Mouse (Mus musculus): ENCODE results near the gene Atxn7l2. TPM values are rescaled to one million over a fixed set of nuclear protein-coding genes. Genes with fewer than 3 reads are reported as not detected.

Atxn7l2 gene
- polyA plus RNA-seq, 1 experiment from 2014 or later = 15.3 TPM

DNA sequence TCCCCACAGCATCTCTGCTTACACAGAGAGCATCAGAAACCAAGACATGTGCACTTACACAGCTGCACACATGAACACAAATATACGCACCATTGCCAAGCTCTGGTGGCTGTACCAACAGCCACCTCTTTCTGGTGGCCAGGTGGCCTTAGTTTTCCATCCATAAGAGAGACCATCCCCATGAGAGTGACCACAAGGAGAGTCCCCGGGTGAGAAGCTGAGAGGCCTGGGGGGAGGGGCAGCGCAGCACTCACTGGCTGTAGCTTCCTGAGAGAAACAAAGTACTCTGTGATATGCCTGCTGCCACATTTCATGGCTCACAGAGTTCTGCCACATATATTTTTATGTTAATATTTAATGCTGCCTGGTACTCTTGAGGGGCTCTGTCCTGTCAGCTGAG is 41.5 kb downstream of the Atxn7l2 start:
- no peak overlapping the region for H3K4me3 ChIP-seq (ENCODE audit: low read depth, low read length)
- H3K36me3 ChIP-seq (ENCODE audit: control insufficient read depth, insufficient read depth, low read length) = no peaks in the 10 kb centered on the region
- 0 out of 2 replicates have a peak, but pooled peaks cover 2% of the 10 kb centered on the region for H3K27me3 ChIP-seq (replicated peaks; ENCODE audit: control insufficient read depth, insufficient read depth, low read length)
- 44% methylated on average over 3 of the region's 3 CpGs for WGBS
- peaks cover 11% of the 10 kb centered on the region for H3K4me1 ChIP-seq (replicated peaks; ENCODE audit: control insufficient read depth, insufficient read depth, low read length)
- no peak overlapping the region for H3K4me2 ChIP-seq (ENCODE audit: low read length)
- H3K27ac ChIP-seq (ENCODE audit: low read depth) = no peak overlapping the region
- ATAC-seq (replicated peaks; ENCODE audit: low FRiP score, low TSS enrichment, low read depth) (no peak), DNase-seq (ENCODE audit: low spot score) (peak; percentile 46)
- no peak overlapping the region for H3K9ac ChIP-seq (ENCODE audit: low read length)
- H3K9me3 ChIP-seq (ENCODE audit: control insufficient read depth, low read length) = no peaks in the 10 kb centered on the region

DNA sequence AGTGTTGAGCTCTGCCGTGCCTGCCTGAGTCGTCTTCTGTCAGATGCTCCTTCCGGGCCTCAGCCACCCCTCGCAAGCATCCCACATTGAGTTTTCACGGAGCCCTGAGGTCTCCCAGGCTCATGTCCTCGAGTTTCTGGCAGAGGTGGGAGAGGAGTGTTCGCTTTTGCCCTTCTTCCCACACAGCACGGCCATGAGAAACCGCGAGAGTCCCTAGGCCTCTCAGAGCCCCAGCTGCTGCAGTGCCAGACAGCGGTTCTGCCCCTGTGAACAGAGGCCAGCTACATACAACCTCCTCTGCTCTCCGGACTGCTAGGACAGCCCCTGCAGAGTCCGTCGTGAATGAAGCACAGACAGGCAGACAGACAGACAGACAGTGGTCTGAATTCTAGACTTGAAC is 43.2 kb downstream of the Atxn7l2 start:
- DNase-seq (ENCODE audit: low spot score) = peak; percentile 49
- ATAC-seq (replicated peaks; ENCODE audit: low FRiP score, low TSS enrichment, low read depth) = no peak
- peaks cover 11% of the 10 kb centered on the region for H3K4me1 ChIP-seq (replicated peaks; ENCODE audit: control insufficient read depth, insufficient read depth, low read length)
- no peaks in the 10 kb centered on the region for H3K27me3 ChIP-seq (replicated peaks; ENCODE audit: control insufficient read depth, insufficient read depth, low read length)
- H3K9me3 ChIP-seq (ENCODE audit: control insufficient read depth, low read length) = no peaks in the 10 kb centered on the region
- no peak overlapping the region for H3K27ac ChIP-seq (ENCODE audit: low read depth)
- no peak overlapping the region for H3K9ac ChIP-seq (ENCODE audit: low read length)
- H3K36me3 ChIP-seq (ENCODE audit: control insufficient read depth, insufficient read depth, low read length) = no peaks in the 10 kb centered on the region
- 45% methylated on average over 14 of the region's 14 CpGs for WGBS
- H3K4me3 ChIP-seq (ENCODE audit: low read depth, low read length) = no peak overlapping the region
- no peak overlapping the region for H3K4me2 ChIP-seq (ENCODE audit: low read length)

- H3K36me3 ChIP-seq (ENCODE audit: control insufficient read depth, insufficient read depth, low read length) = no peaks in the 10 kb centered on the region
- H3K27ac ChIP-seq (ENCODE audit: low read depth) = no peak overlapping the region
- no peaks in the 10 kb centered on the region for H3K9me3 ChIP-seq (ENCODE audit: control insufficient read depth, low read length)
- DNase-seq (ENCODE audit: low spot score) (peak; percentile 51), ATAC-seq (replicated peaks; ENCODE audit: low FRiP score, low TSS enrichment, low read depth) (peak; percentile 44; the same call in 1 of the 2 replicates)
- H3K9ac ChIP-seq (ENCODE audit: low read length) = no peak overlapping the region
- WGBS = 18% methylated on average over 9 of the region's 11 CpGs
- peaks cover 11% of the 10 kb centered on the region for H3K4me1 ChIP-seq (replicated peaks; ENCODE audit: control insufficient read depth, insufficient read depth, low read length)
- H3K4me2 ChIP-seq (ENCODE audit: low read length) = no peak overlapping the region
- H3K4me3 ChIP-seq (ENCODE audit: low read depth, low read length) = no peak overlapping the region
- H3K27me3 ChIP-seq (replicated peaks; ENCODE audit: control insufficient read depth, insufficient read depth, low read length) = no peaks in the 10 kb centered on the region
Measured at GRCm38 (mm10) chr3:108166486-108167211, 44.1 kb downstream of the Atxn7l2 start.

GRCm38 (mm10) chr3:108165532-108166315 is 45.0 kb downstream of the Atxn7l2 start:
- H3K9me3 ChIP-seq (ENCODE audit: control insufficient read depth, low read length) = no peaks in the 10 kb centered on the region
- H3K4me3 ChIP-seq (ENCODE audit: low read depth, low read length) = no peak overlapping the region
- no peak overlapping the region for H3K9ac ChIP-seq (ENCODE audit: low read length)
- no peak for DNase-seq (ENCODE audit: low spot score)
- H3K27me3 ChIP-seq (replicated peaks; ENCODE audit: control insufficient read depth, insufficient read depth, low read length) = no peaks in the 10 kb centered on the region
- WGBS = 35% methylated on average over 10 of the region's 10 CpGs
- H3K4me1 ChIP-seq (replicated peaks; ENCODE audit: control insufficient read depth, insufficient read depth, low read length) = peaks cover 11% of the 10 kb centered on the region
- no peak overlapping the region for H3K27ac ChIP-seq (ENCODE audit: low read depth)
- no peak overlapping the region for H3K4me2 ChIP-seq (ENCODE audit: low read length)
- ATAC-seq (replicated peaks; ENCODE audit: low FRiP score, low TSS enrichment, low read depth) = 0 out of 2 replicates have a peak, but pooled peaks have one; percentile 37
- H3K36me3 ChIP-seq (ENCODE audit: control insufficient read depth, insufficient read depth, low read length) = no peaks in the 10 kb centered on the region

DNA sequence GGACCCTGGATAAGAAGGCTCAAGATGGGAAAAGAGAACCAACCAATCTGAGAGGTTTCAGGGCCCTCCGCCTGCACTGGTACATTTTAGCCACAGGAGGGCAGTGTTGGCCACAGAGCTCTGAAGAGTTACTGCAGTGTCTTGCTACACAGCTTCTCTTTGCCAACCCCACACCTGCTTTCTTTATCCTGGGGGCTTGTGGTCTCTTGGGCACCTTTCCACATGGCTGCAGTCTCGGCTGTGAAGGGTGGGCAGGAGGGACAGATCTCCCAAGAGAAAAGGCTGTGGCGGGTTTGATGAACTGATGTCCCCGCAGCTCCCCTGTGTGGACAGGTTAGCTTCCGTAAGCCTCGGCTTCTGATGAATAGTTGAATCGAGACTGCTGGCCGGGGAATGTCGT is 45.9 kb downstream of the Atxn7l2 start:
- WGBS = 22% methylated on average over 9 of the region's 9 CpGs
- no peak overlapping the region for H3K9ac ChIP-seq (ENCODE audit: low read length)
- H3K27ac ChIP-seq (ENCODE audit: low read depth) = no peak overlapping the region
- ATAC-seq (replicated peaks; ENCODE audit: low FRiP score, low TSS enrichment, low read depth) (peak; percentile 68; the same call in 1 of the 2 replicates), DNase-seq (ENCODE audit: low spot score) (peak; percentile 96)
- no peak overlapping the region for H3K4me3 ChIP-seq (ENCODE audit: low read depth, low read length)
- H3K4me2 ChIP-seq (ENCODE audit: low read length) = peak overlapping the region; percentile 38
- no peaks in the 10 kb centered on the region for H3K9me3 ChIP-seq (ENCODE audit: control insufficient read depth, low read length)
- H3K36me3 ChIP-seq (ENCODE audit: control insufficient read depth, insufficient read depth, low read length) = no peaks in the 10 kb centered on the region
- no peaks in the 10 kb centered on the region for H3K27me3 ChIP-seq (replicated peaks; ENCODE audit: control insufficient read depth, insufficient read depth, low read length)
- H3K4me1 ChIP-seq (replicated peaks; ENCODE audit: control insufficient read depth, insufficient read depth, low read length) = peaks cover 11% of the 10 kb centered on the region

DNA sequence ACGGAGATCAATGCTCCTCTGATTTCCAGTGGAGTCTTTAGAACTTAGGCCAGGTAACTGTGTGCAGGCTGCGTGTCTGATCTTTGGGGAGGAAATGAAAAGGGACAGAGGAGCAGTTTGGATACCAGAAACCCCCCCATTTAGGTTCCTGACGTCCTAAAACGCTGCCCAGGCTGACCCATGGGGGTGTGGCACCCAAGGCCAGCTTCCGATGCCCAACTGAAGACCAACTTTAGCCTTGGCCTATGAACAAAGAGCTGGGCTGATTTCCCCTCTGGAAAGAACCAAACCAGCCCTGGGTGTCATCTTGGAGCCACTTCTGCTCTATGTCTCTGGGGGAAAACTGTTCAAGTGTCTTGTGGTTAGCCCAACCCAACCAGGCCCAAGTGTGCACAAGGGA is 46.6 kb downstream of the Atxn7l2 start:
- no peak overlapping the region for H3K4me3 ChIP-seq (ENCODE audit: low read depth, low read length)
- no peaks in the 10 kb centered on the region for H3K9me3 ChIP-seq (ENCODE audit: control insufficient read depth, low read length)
- no peak overlapping the region for H3K27ac ChIP-seq (ENCODE audit: low read depth)
- ATAC-seq (replicated peaks; ENCODE audit: low FRiP score, low TSS enrichment, low read depth) = no peak
- WGBS = 68% methylated on average over 5 of the region's 5 CpGs
- no peak overlapping the region for H3K9ac ChIP-seq (ENCODE audit: low read length)
- DNase-seq (ENCODE audit: low spot score) = peak; percentile 32
- no peaks in the 10 kb centered on the region for H3K36me3 ChIP-seq (ENCODE audit: control insufficient read depth, insufficient read depth, low read length)
- no peaks in the 10 kb centered on the region for H3K27me3 ChIP-seq (replicated peaks; ENCODE audit: control insufficient read depth, insufficient read depth, low read length)
- no peak overlapping the region for H3K4me2 ChIP-seq (ENCODE audit: low read length)
- H3K4me1 ChIP-seq (replicated peaks; ENCODE audit: control insufficient read depth, insufficient read depth, low read length) = peaks cover 11% of the 10 kb centered on the region

DNA sequence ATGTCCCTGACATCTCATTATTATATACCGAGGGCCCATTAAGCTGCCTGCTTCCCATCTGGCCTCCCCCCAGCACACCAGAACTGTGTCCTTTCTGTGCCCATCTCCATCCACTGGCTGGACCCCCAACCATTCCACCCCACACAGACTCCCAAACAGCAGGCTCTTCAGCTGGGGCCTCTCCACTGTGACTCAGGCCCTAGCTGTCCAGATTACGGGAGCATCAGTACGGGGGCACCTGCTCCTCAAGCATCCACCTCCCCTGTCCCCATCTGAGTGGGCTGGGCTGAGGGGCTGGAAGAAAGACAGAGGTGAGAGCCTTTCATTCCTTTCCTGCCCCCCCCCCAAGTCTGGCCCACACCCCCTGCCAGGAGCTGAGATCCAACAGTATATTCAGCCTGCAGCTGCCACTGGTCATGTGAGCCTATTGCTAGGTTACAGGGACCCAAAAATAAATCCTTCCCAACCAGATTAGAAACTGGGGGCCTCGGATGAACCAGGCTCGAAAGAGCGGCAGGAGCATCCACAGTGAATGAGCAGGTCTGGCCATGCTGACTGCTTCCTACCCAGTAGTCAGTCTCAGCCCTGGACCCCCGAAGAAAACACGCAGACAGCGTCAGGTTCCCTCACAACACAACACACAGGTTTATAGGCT is 52.2 kb downstream of the Atxn7l2 start:
- H3K4me1 ChIP-seq (replicated peaks; ENCODE audit: control insufficient read depth, insufficient read depth, low read length) = no peaks in the 10 kb centered on the region
- H3K9me3 ChIP-seq (ENCODE audit: control insufficient read depth, low read length) = no peaks in the 10 kb centered on the region
- DNase-seq (ENCODE audit: low spot score) (peak; percentile 50), ATAC-seq (replicated peaks; ENCODE audit: low FRiP score, low TSS enrichment, low read depth) (0 out of 2 replicates have a peak, but pooled peaks have one; percentile 24)
- H3K9ac ChIP-seq (ENCODE audit: low read length) = no peak overlapping the region
- H3K36me3 ChIP-seq (ENCODE audit: control insufficient read depth, insufficient read depth, low read length) = no peaks in the 10 kb centered on the region
- 51% methylated on average over 9 of the region's 9 CpGs for WGBS
- H3K4me2 ChIP-seq (ENCODE audit: low read length) = no peak overlapping the region
- H3K27ac ChIP-seq (ENCODE audit: low read depth) = no peak overlapping the region; the same call in 1 of the 2 replicates
- no peaks in the 10 kb centered on the region for H3K27me3 ChIP-seq (replicated peaks; ENCODE audit: control insufficient read depth, insufficient read depth, low read length)
- H3K4me3 ChIP-seq (ENCODE audit: low read depth, low read length) = no peak overlapping the region

GRCm38 (mm10) chr3:108154656-108155055 is 56.1 kb downstream of the Atxn7l2 start, which contains the start of gene Gpr61:
Gpr61 (minus strand) TSS chr3:108154882.
- Histone ChIP-seq H3K9ac (ENCODE audit: low read length) (no peak within 1 kb of the TSS), H3K4me1 (replicated peaks; ENCODE audit: control insufficient read depth, insufficient read depth, low read length) (no peaks in the 10 kb centered on the region), H3K27ac (ENCODE audit: low read depth) (no peak within 1 kb of the TSS), H3K27me3 (replicated peaks; ENCODE audit: control insufficient read depth, insufficient read depth, low read length) (no peaks in the 10 kb centered on the region), H3K9me3 (ENCODE audit: control insufficient read depth, low read length) (no peaks in the 10 kb centered on the region), H3K4me3 (ENCODE audit: low read depth, low read length) (no peak within 1 kb of the TSS), H3K4me2 (ENCODE audit: low read length) (no peak within 1 kb of the TSS), H3K36me3 (ENCODE audit: control insufficient read depth, insufficient read depth, low read length) (no peaks in the 10 kb centered on the region)
- ATAC-seq (replicated peaks; ENCODE audit: low FRiP score, low TSS enrichment, low read depth) = no peak
- WGBS = 41% methylated on average over 4 of the region's 4 CpGs
- DNase-seq (ENCODE audit: low spot score) = peak; percentile 35
